Mouse (Mus musculus) erythroblast, embryonic 14.5 days (primary cell): ENCODE measurements around the gene B430306N03Rik.

Experiments
- GATA1 ChIP-seq: IDR thresholded peaks from 2 replicates; pipeline ENCODE4 v1.6.1; 2012; ENCODE audit warnings: low read length, inconsistent platforms, mixed read lengths
- TAL1 ChIP-seq: IDR thresholded peaks from 3 replicates; pipeline ENCODE4 v1.6.1; 2012; ENCODE audit warnings: low read length, inconsistent platforms, mixed read lengths

DNA sequence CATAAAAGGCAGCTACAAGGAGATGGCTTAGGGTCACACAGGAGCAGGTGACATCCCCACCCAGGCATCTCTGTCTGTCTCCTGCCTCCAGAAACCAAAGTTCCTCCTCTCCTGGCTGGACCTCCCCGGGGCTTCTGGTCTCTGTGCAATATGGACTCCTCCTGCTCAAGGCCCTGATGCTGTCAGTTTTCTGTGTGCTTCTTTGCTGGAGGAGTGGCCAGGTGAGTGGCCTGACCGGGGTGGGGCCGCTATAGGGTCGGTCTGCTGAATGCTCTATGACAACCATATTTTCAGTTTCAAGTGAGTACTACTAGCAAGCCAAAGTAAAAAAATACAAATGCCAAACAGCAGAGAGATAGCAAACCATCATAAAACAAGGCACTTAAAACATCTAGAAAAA, 43.3 kb upstream of the B430306N03Rik start:
- TF ChIP-seq GATA1 (no peak), TAL1 (no peak)
